Mouse (Mus musculus): ENCODE measurements around the gene Mrpl58.

The Mrpl58 gene

DNA sequence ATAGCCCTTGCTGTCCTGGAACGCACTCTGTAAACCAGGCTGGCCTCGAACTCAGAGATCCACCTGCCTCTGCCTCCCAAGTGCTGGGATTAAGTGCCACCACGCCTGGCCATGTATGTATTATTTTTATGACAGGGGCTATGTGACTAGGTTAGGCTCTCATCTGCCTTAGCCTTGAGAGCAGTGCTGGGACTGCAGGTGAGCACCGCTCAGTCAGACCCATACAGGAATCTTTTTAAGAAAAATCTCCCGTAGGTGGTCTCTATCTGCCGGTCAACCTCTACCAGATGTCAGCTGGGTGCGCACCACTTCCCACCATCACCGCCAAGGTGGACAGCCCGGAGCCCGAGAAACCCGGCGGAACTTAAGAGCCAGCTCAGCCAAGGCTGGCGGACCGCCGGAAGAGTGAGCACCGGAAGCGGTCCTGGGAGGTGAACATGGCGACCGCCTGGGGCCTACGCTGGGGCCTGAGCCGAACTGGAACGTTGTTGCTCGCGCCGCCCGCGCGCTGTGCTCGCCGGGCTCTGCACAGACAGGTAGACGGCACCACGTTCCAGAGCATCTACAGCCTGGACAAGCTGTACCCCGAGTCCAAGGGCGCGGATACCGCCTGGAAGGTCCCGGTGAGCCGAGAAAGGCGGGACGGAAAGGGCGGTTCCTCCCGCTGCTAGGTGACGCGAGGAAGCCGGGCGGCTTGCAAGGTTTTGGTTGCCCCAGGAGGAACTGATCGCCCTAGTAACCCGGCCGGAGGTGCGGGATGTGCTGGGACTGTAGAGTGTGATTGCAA is at the start of gene Mrpl58:
Gene Mrpl58, plus strand, starts transcription at position 415 of the 787 bp plus-strand sequence.
- peak; percentile 91 for DNase-seq

DNA sequence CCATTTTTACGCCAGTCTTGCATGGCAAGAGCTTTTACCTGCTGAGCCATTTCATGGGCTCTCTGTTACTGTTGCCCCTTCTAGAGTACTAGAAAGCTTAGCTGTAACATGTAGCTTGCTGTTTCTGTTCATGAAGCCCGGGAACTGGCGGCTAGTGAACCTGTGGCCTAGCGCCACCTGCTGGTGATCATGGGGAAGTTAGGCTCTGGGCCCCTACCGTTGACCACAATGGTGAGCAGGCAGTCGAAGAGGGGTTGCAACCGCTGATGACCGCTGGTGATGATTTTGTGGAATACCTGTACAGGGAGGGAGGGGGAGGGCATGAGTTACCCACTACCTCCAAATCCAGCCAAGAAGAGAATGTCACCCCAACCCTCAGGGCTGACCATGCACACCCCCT is 49.4 kb upstream of the Mrpl58 start:
- DNase-seq = peak; percentile 86

DNA sequence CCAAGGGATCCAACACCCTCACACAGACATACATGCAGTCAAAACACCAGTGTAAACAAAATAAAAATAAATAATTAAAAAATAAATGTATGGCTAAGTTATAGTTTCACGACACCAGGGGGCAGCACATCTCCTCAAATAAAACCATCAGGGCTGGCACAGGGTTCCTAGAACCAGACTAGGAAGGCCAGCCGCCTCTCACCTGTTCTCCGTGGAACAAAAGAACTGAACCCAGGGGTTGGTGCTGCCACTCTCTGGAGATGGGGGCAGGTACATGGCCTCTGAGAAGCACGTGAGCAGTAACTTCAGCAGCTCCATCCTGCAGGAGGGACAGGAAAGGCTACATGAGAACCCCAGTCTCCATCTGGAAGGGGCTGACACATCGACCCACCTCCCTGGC is 45.1 kb upstream of the Mrpl58 start:
- peak; percentile 87 for DNase-seq

DNA sequence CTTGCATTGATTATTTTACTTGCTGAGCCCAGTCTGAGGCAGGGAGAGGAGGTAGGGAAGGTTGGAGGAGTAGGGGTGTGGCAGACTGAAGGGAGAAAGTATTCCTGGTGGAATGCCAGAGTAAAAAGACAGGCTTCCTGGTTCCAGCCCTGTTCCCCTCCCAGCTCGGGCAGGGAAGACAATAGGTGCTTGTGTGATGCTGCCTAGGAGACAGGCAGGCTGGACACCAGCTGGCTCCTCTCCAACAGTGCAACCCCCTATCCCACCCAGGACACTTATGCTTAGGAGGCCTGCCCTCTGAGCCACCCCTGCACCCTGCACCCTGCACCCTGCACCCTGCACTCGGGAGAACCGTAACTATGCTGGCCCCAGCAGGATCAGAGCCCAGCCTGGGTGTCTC is 44.3 kb upstream of the Mrpl58 start:
- DNase-seq = peak; percentile 81

DNA sequence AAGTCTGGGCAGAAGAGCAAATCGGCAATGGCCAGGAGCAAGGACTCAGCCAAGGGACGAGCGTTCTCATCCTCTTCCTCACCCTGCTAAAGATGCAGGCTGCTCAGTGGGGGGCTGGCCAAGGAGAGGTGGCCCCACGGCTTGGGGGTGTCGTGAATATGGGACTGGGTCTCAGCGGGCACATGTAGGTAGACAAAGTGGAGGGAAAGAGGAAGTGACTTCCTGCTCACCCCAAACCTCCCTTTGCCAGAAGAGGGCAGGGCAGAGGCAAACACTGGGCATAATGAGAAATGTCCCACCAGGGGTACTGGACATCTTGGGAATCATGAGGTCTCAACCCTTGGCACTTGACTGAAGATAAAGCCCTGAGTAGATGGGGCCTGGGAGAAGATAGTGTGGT is 43.8 kb upstream of the Mrpl58 start:
- DNase-seq = no peak

DNA sequence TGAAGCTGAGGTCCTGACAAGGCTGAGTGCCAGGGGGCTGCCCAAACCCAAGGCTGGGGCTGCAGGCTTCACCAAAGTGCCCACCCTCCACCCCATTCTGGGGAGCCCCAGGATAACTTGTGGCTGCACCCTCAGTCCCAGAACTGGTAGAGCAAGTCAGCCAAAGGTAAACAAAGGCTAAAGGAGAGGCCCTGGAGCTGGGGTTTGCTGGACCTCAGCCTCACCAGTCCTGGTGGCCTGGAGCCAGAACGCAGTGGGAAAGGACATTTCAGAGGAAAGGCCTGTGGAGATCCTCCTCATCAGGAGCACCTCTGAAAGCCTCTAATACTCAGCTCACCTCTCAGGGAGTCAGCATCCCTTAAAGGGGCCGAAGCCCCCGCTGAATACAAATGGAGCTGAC is 39.4 kb upstream of the Mrpl58 start:
- no peak for DNase-seq

DNA sequence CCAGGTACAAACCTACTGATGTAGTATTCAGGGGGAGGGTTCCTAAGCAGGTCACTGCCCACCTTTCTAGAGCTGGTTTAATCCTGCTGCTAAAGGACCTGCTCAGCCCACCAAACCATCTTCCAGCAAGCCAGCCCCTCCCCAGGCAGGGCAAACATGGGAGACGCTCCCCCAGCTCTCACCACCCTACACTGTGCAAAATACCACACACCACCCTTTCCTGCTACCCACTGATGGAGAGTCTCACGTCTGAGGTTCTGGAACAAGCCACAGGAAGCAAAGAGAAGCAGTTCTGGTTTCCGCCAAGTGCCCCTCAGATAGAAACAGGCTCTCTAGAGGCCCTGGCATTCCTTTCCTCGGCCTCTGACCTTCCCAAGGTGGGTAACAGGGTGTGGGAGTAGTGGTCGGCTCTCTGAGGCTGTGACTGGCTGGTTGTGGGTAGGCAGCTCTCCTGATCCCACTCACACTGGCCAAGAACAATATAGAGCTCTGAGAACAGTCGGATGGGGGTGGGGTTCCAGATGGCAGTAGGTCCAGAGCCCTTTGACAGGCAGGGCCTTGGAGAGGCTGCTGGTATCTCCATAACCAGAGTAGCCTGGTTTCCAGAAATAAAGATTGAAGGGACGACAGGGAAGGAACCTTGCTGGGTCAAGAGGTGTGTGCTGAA is 37.4 kb upstream of the Mrpl58 start:
- no peak for DNase-seq

DNA sequence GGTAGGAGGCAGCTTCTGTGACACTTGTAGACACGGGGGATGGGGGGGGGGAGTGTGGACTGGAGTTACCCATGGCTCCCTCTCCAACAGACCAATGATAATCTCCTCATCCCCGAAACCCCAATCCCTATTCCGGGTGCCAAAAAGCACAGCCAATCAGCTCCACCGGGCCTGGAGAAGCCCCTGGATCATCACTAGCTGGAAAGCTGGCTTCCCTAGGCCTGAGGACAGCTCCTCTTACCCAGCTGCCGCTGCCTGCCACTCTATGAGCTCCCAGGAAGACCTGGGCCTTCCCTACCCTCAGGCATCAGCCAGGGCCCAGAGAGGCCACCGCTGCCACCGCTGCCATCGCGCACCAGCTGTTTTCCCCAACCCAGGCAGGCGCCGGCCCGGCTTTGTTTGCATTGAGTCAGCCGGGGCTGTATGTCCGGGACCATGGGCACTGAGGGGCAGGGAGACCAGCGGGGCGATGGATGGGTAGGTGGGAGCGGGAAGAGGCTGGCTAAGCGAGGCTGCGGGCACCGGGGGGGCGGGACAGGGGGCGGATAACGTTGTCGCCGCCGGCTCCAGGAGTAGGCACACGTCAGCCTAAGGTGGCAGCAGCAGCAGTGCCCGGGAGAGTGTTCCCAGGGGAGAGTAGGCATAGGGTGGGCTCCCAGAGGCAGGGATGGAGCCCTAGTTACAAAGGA is 36.7 kb upstream of the Mrpl58 start:
- DNase-seq = peak; percentile 68

DNA sequence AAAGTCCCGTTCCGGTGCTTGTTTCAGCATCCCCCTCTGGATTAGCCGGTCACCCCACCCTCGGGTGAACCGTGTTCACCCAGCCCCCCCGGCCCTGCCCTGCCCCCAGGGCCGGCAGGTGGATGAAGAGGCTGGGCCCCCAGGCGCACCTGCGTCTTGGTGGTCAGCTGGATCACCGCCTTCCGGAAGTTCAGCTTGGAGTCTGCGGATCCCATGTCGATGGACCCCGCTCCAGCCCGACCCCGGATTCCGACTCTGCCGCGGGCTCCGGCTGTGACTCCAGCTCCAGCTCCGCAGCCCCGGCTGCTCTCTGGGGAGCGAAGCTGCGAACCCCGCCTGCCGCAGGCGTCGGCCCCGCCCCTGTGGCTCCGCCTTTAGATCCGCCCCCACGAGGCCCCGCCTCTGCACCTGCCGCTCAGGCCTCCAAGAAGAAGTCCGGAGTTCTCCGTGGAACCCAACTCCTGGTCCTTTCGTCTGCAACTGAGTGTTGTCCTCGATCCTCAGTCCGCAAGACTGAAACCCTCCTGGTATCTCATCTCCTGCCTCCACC is 36.1 kb upstream of the Mrpl58 start, which contains the start of gene Hid1:
Gene Hid1, minus strand, starts transcription at position 362 of the 550 bp plus-strand sequence.
- DNase-seq = peak; percentile 87

DNA sequence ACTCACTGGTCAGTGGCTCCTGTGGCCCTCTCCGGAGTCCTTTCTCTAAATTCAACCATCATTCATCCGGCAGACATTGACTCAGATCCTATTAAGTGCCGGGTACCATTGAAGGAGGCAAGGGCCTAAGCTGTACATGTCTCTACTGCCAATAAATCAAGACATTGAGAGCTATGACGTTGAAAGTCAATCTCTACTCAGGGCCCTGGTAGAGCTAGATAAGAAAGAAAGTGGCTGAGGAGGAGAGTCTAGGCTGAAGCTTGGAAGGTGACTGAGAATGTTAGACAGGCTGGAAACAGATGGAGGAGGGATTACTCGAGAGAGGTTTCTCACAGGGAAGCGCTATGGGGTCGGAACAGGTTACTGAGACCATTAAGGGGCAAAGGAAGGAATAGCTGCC is 33.2 kb upstream of the Mrpl58 start:
- DNase-seq = no peak

DNA sequence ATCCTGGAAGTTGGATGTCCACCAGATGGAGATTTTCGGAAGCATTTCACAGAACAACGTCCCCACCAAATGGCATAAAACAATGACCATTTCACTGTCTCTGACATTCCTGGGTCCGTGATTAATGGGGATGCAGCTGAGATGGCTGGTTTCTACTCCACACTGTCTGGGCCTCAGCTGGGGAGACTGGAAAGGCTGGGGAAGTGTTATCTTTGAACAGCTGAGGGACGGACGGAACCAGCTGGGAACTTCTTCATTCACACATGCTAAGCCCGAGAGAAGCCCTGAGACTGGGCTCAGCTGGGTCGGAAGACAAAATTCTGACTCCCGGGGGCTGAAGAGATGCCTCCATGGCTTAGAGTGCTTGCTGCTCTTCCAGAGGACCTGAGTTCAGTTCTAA is 32.2 kb upstream of the Mrpl58 start:
- no peak for DNase-seq

DNA sequence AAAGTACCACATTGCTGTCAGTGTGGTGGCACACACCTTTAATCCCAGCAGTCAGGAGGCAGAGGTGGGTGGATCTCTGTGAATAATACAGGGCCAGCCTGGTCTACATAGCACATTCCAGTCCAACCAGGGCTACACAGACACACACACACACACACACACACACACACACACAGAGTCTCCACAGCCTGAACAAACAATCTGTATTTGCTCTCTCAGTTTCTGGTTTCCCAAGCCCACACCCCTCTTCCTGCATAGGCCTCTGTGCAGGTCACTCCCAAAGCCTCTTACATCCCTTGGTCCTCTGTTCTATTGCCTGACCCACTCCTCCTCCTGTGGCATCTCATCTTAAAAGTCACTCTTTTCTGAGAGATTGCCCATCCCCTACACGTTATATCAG is 31.5 kb upstream of the Mrpl58 start:
- DNase-seq = no peak

DNA sequence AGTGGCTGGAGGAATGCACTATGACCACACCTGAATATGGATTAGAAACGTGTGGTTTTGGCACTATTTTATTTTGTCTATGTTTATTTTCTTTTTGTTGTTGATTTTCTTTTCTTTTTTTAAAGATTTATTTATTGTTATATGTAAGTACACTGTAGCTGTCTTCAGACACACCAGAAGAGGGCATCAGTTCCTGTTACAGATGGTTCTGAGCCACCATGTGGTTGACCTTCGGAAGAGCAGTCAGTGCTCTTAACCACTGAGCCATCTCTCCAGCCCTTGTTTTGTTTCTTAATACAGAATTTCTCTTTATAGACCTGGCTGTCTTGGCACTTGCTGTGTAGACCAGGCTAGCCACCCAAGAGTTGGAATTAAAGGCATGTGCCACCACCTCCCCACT is 30.8 kb upstream of the Mrpl58 start:
- no peak for DNase-seq

DNA sequence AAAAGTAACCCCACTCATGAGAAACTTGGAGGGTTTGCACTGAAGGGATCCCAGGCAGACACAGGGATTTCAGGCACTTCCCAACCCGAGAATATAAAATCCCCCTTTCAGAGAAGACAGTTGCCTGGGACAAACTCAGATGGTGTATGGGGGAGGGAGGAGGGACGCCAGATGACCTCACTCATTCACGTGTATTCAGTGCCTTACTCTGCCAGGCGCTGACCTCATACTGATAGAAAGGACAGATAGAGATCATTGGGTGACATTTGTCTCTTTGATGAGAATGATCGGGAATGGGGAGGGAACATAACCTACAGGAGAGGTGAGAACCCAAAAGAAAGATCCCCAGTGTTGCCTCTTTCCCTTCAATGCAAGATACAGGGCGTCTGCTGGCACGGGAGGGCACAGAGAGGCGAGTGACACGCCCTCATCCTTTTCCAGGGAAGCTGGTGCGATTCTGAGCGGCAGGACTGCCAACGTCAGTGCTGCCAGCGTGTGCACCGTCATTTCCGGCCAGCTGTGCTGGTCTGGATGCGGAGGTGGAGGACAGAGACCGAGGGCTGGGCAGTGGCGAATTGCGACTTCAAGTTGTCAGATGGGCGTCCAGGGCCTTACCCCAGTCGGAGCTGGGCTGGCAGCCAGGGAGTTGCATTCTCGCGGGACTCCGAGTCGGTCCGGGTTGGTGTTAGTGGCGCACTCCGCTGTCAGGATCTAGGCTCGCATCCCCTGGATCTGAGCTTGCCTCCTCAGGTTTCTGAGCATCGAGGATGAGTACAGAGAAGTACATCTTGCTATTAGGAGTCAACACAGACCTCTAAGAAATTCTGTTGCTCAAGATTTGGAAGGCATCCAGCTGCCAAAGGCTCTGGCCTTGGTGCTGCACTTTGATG is 29.5 kb upstream of the Mrpl58 start:
- peak; percentile 78 for DNase-seq

DNA sequence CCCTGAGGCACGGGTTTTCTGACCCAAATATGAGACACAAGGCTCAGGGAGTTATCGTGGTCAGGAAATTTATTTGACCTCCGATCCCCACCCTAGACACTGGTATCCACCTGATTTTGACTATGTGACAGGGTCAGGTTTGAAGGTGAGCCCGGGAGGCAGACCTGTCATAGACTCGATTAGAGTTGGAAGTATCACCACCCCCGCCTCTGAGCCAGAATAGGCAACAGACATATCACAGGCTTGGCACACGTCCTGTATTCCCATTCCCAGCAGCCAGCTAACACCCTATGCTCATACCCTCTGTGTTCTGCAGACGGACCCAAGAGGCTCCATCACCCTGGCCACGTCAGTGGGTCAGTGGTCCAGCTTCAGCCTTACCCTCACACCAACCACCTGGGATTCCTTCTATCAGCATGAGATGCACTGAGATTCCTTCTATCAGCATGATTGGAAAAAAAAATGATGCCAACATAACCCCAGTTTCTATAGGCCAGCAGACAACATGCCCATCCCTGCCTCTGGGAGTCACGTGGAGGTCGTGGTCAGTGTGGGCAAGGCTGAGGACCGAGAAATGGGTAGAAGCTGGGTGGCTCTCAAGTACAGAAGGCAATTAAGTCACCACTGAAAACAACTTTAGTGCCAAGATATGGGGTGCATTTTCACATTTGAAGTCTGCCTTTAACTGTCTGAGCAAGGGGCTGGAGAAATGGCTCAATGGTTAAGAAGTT is 28.7 kb upstream of the Mrpl58 start:
- no peak for DNase-seq

DNA sequence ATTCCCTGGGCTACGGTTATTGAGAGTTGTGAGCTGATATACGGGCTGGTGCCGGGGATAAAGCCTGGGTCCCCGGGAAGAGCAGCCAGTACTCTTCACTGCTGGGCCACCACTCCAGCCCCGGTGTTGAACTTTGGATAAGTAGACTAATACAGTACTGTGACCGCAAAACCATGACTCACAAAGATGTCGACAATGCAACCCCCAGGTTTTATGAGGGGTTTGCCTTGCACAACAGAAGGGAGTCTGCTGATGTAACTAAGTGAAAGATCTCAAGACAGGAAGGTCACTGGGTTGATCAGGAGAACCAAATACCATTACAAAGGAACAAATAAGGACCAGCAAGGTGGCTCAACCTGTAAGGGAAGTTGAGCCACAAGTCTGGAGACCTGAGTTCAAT is 26.8 kb upstream of the Mrpl58 start:
- DNase-seq = no peak

DNA sequence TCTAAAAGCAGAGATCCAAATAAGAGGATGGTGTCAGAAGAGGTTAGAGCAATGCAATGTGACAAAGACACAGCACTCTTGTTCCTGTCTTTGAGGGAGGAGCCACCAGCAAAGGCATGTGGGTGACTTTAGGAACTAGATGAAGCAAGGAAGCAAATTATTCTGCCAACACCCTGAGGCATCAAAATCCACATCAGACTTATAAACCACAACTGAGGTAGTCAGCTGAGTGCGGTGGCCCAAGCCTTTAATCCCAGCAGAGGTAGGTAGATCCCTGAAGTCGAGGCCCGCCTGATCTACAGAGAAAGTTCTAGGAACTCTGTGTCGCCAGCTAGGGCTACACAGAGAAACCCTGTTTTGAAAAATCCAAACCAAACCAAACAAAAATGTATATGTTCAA is 26.3 kb upstream of the Mrpl58 start:
- no peak for DNase-seq

DNA sequence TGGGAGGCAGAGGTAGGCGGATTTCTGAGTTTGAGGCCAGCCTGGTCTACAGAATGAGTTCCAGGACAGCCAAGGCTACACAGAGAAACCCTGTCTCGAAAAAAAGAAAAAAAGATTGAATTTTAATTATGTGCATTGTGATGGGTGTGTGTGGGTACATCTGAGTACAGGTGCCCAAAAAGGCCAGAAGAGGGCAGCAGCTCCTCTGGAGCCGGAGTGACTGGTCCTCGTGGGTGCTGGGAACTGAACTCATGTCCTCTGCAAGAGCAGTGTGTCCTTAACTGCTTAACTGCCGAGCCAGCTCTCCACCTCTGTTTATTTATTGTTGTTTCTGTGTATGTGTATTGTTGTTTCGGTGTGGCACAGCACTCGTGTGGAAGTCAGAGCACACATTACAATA is 25.7 kb upstream of the Mrpl58 start:
- no peak for DNase-seq

DNA sequence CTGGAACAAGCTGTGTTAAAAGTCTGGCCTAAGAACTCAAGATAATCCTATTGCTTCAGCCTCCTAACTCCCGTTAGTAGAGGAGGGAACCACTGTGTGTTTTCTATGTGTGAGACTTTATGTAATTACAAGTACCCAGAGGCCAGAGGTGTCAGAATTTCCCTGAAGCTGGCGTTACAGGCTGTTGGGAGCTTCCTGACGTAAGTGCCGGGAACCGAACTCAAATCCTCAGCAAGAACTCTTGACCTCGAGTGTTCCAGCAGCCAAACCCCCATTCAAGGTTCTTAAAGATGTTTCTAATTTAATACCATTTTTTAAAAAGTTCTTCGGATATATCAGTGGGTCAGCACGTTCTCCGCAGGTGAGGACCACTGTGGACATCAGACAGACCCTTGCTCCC is 22.3 kb upstream of the Mrpl58 start:
- DNase-seq = no peak

DNA sequence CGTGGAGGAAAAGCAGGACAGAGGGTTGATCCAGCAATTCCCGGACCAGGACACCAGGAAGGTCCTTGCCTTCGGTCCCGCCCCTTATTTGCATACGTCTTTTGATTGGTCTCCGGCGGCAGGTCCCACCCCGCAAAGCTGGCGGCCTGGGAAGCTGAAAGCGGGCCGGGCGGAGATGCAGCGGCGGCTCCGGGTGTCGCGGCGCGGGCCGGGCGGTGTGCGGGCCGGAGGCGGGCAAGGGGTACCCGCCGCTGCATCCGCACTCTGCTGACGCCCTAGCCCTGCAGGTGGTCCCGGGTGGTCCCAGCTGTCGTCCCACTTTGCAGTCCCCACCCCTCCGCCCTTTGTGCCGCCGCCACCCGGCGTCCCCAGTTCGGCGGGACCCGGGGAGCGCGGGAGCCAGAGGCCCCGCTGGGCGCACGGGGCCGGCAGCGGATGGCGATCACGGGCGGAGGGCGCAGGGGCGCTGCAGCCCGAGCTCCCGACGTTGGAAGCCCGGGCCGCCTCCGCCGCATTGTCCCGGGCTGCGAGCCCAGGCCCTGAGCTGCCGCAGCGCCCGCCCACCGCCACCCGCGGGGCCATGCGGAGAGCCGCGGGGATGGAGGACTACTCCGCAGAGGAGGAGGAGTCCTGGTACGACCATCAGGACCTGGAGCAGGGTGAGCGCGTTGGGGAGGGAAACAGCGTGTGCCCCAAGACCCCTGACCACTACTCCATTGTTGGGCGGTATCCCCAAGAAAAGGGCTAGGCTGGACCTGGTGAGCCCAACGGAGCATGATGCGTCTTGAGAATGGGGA is 21.6 kb upstream of the Mrpl58 start, which contains the start of gene Cdr2l:
Gene Cdr2l, plus strand, starts transcription at position 174 of the 797 bp plus-strand sequence.
- DNase-seq = peak; percentile 97

DNA sequence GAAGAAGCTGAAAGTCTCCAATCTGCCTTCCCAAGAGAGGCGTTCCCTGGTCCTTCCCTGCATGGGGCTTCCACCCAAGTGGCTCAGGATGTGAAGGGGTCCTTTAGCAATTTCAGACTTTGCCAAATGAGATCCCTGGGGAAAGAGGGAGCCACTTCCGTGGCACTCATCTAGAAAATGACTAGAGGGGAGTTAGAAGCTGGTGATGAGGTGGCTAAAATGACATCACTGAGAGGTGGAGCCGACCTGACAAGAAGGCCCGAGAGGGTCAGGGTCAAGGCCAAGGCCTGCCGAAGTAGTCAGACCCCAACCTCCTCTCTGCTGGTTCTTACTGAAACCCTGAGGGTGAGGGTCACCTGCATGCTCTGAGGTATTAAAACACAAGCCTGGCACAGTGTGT is 20.7 kb upstream of the Mrpl58 start:
- peak; percentile 21 for DNase-seq

Data from retina, postnatal 1 day (tissue).